Mouse (Mus musculus) fibroblast of lung, adult 2 months (primary cell): ENCODE results near the gene Thnsl2.

Experiments used
- DNase-seq: peaks from one replicate; pipeline ENCODE4 v3.0.0-alpha.2; 2011; ENCODE audit warnings: low read depth

Thnsl2 gene

GRCm38 (mm10) chr6:71133559-71133958 lies 10.7 kb downstream of the Thnsl2 start:
- DNase-seq = no peak

GRCm38 (mm10) chr6:71131038-71131437 lies 13.2 kb downstream of the Thnsl2 start:
- DNase-seq = no peak

GRCm38 (mm10) chr6:71130269-71130668 lies 14.0 kb downstream of the Thnsl2 start:
- DNase-seq = no peak

GRCm38 (mm10) chr6:71129071-71129470 lies 15.2 kb downstream of the Thnsl2 start:
- no peak for DNase-seq

GRCm38 (mm10) chr6:71126290-71126689 lies 17.9 kb downstream of the Thnsl2 start:
- DNase-seq = no peak

- peak; percentile 24 for DNase-seq
These were observed 19.0 kb downstream of the Thnsl2 start for GRCm38 (mm10) chr6:71125043-71125893.

- DNase-seq = no peak
These were observed 24.5 kb downstream of the Thnsl2 start for GRCm38 (mm10) chr6:71119577-71120254.

GRCm38 (mm10) chr6:71111419-71112113 lies 32.7 kb downstream of the Thnsl2 start:
- no peak for DNase-seq

GRCm38 (mm10) chr6:71106170-71106945 lies 37.9 kb downstream of the Thnsl2 start:
- no peak for DNase-seq

- DNase-seq = no peak
These were observed 48.1 kb downstream of the Thnsl2 start for GRCm38 (mm10) chr6:71096126-71096525.

- no peak for DNase-seq
These were observed 49.5 kb downstream of the Thnsl2 start for GRCm38 (mm10) chr6:71094693-71095092.

- no peak for DNase-seq
These were observed 50.6 kb downstream of the Thnsl2 start for GRCm38 (mm10) chr6:71093686-71094085.

GRCm38 (mm10) chr6:71090475-71090874 lies 53.8 kb downstream of the Thnsl2 start:
- DNase-seq = no peak

- no peak for DNase-seq
These were observed 54.5 kb downstream of the Thnsl2 start for GRCm38 (mm10) chr6:71089735-71090134.

GRCm38 (mm10) chr6:71088992-71089391 lies 55.2 kb downstream of the Thnsl2 start:
- DNase-seq = no peak

- no peak for DNase-seq
These were observed 60.8 kb downstream of the Thnsl2 start for GRCm38 (mm10) chr6:71083441-71083840.

GRCm38 (mm10) chr6:71082084-71082483 lies 62.2 kb downstream of the Thnsl2 start:
- DNase-seq = no peak

- DNase-seq = no peak
These were observed 63.0 kb downstream of the Thnsl2 start for GRCm38 (mm10) chr6:71081230-71081629.
